Mouse (Mus musculus) hindbrain, embryonic 13.5 days (tissue): ENCODE data around the gene G6pc3. TPM values are rescaled to one million over a fixed set of nuclear protein-coding genes. Genes with fewer than 3 reads are reported as not detected.

Experiments used
- ATAC-seq: fragments of 200-750 bp; cut with Nextera tagmentation; 2 replicates; pipeline ENCODE4 v1.8.0; 2017; ENCODE audit warnings: moderate TSS enrichment; ENCODE audit not compliant: low FRiP score
- H3K27ac ChIP-seq: fragments of 300-500 bp; sonication (generic); 2 replicates; pipeline ENCODE4 v1.5.1; 2015; ENCODE audit warnings: inconsistent platforms, mild to moderate bottlenecking, moderate library complexity
- H3K27me3 ChIP-seq: fragments of 300-500 bp; sonication (generic); 2 replicates; pipeline ENCODE4 v1.6.1; 2015; ENCODE audit warnings: mild to moderate bottlenecking, inconsistent platforms
- H3K36me3 ChIP-seq: fragments of 300-500 bp; sonication (generic); 2 replicates; pipeline ENCODE4 v1.6.1; 2015; ENCODE audit warnings: mild to moderate bottlenecking, inconsistent platforms
- H3K4me1 ChIP-seq: fragments of 300-500 bp; sonication (generic); replicated peaks from 2 replicates; pipeline ENCODE4 v1.6.1; 2015; ENCODE audit warnings: inconsistent platforms
- H3K4me2 ChIP-seq: fragments of 300-500 bp; sonication (generic); 2 replicates; pipeline ENCODE4 v1.6.1; 2015; ENCODE audit warnings: inconsistent platforms, mild to moderate bottlenecking, moderate library complexity
- H3K4me3 ChIP-seq: fragments of 300-500 bp; sonication (generic); 2 replicates; pipeline ENCODE4 v1.5.1; 2015; ENCODE audit warnings: mild to moderate bottlenecking, inconsistent platforms
- H3K9ac ChIP-seq: fragments of 300-500 bp; sonication (generic); 2 replicates; pipeline ENCODE4 v1.6.1; 2015; ENCODE audit warnings: mild to moderate bottlenecking, inconsistent platforms
- H3K9me3 ChIP-seq: fragments of 300-500 bp; sonication (generic); 2 replicates; pipeline ENCODE4 v1.6.1; 2016; ENCODE audit warnings: inconsistent platforms
- WGBS: fragments of 180-500 bp; shearing (Covaris S2); methylation state at CpG from one replicate; pipeline ENCODE4 v1.1.7; 2015; 5-methylcytosine and 5-hydroxymethylcytosine counted together
- polyA plus RNA-seq: library from polyadenylated mRNA; unstranded; fragments of >200 nt; fragmentation: Nextera tagmentation; extraction: Ambion mirVana; gene quantifications from 2 replicates; pipeline ENCODE4 v1.2.1, GENCODE M21; 2015

The G6pc3 gene
- polyA plus RNA-seq, 1 experiment from 2014 or later = 30.0 TPM

DNA sequence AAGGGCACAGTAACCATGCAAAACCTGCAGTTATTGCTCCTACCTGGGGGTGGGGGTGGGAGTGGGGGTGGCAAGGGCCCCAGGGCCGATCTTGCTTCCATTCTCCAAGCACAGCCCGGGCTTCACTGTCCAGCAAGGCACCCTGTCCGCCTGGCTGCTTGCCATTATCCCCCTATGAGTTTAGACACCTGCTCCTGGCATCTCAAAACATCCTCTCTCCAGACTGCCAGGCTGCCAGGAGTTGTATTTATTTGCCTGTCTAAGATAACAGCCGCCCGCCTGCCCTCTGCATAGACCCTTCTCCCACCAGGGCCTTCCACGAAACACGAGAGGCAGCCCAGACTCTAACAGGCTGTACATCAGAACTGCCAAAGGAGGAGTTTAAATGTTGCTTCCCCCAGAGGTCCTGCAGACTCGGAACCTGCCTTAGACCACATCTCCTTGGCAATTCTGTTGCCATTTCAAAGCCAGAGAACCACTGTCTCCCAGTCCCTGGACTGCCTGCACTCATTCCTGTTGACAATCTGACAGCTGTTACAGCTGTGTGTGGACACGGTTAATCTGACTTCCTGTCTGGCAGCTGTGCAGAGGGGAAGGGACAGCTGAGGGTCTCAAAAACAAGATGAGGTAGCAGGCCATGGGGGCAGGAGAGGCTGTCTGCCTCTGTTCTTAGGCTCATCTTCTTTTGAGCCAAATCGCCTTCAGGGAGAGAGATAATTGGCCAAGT, 25.2 kb downstream of the G6pc3 start:
- H3K9ac ChIP-seq = peak overlapping the region; percentile 35; the same call in 1 of the 2 replicates

GRCm38 (mm10) chr11:102215511-102215910, 26.1 kb downstream of the G6pc3 start:
- Histone ChIP-seq H3K9ac (peak overlapping the region; percentile 46; the same call in 1 of the 2 replicates), H3K4me1 (peaks cover 90% of the 10 kb centered on the region), H3K27me3 (no peaks in the 10 kb centered on the region), H3K9me3 (no peaks in the 10 kb centered on the region), H3K4me3 (no peak overlapping the region), H3K27ac (peak overlapping the region; percentile 48; the same call in 1 of the 2 replicates), H3K4me2 (no peak overlapping the region), H3K36me3 (peaks cover 29% of the 10 kb centered on the region)
- ATAC-seq = no peak
- 78% methylated on average over 11 of the region's 11 CpGs for WGBS

More for the DNA sequence above, 25.2 kb downstream of the G6pc3 start:
- Histone ChIP-seq H3K27me3 (no peaks in the 10 kb centered on the region), H3K4me2 (no peak overlapping the region), H3K4me1 (peaks cover 89% of the 10 kb centered on the region), H3K4me3 (no peak overlapping the region), H3K27ac (peak overlapping the region; percentile 44), H3K9me3 (no peaks in the 10 kb centered on the region), H3K36me3 (peaks cover 20% of the 10 kb centered on the region)
- WGBS = 60% methylated on average over 10 of the region's 10 CpGs
- no peak for ATAC-seq

DNA sequence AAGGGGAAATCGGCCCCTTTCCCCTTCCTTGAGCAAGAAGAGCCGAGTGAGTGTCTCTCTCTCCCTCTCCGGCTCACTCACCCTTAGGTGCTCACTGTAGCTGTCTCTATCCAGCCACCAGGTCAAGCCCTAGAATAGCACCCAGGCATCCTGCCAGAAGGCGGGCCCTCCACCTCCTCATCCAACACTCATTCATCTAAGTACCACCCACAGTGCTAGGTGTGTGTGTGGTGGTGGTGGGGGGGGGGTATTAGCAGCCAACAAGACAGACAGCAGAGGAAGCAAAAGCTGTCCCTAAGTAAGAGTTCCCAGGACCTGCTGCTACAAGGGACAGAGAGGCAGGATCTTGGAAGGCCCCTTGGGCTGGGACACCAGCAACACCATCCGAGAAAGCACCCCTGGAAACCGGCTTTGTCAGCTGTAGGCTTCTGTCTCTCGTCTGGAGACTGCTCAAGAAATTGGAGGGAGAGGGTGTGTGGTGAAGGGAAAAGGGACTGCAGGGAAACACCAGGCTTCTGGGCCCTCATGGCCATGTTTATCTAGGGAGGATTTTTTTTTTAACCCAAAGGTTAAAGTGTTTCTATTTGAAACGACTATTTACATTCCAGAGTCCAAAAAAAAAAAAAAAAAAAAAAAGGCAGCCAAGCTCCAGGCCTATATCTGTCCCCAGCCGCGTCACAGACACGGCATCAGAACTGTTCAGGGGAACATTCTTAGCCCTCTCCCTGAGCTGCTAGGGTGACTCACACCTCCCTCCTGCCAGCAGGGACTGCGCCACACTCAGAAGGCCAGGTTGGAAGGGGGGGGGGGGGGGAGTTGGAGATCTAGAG, 26.9 kb downstream of the G6pc3 start:
- Histone ChIP-seq H3K9me3 (no peaks in the 10 kb centered on the region), H3K4me1 (peaks cover 88% of the 10 kb centered on the region), H3K9ac (peak overlapping the region; percentile 46; the same call in 1 of the 2 replicates), H3K4me2 (0 out of 2 replicates have a peak overlapping the region, but pooled peaks have one; percentile 53), H3K27ac (peak overlapping the region; percentile 48), H3K36me3 (peaks cover 35% of the 10 kb centered on the region), H3K27me3 (no peaks in the 10 kb centered on the region), H3K4me3 (no peak overlapping the region)
- ATAC-seq = no peak
- 49% methylated on average over 12 of the region's 12 CpGs for WGBS

GRCm38 (mm10) chr11:102216886-102217240, 27.4 kb downstream of the G6pc3 start:
- peak overlapping the region; percentile 18; the same call in 1 of the 2 replicates for H3K27ac ChIP-seq
- peaks cover 35% of the 10 kb centered on the region for H3K36me3 ChIP-seq
- peaks cover 85% of the 10 kb centered on the region for H3K4me1 ChIP-seq
- peak overlapping the region; percentile 53; the same call in 1 of the 2 replicates for H3K4me2 ChIP-seq
- no peaks in the 10 kb centered on the region for H3K9me3 ChIP-seq
- 53% methylated on average over 5 of the region's 5 CpGs for WGBS
- ATAC-seq = no peak
- H3K27me3 ChIP-seq = no peaks in the 10 kb centered on the region
- peak overlapping the region; percentile 67; the same call in 1 of the 2 replicates for H3K9ac ChIP-seq
- no peak overlapping the region for H3K4me3 ChIP-seq

DNA sequence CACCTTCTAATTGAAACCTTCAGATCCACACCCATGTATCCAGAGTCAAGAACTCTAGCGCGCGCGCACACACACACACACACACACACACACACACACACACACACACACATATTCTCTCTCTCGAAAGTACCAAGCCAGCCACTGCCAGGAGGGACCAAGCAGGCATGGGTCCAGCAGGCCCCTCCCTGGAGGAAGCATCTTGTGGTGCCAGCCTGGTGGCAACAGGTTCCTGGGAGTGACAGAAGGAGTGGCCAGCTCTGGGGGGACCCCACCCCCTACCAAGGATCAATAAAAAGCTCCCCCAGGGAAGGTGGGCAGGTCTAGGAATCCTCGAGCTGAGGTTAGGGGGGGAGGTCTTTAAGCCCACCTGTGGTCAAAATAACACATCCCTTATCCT, 28.0 kb downstream of the G6pc3 start:
- no peak overlapping the region for H3K27ac ChIP-seq
- 85% methylated on average over 6 of the region's 6 CpGs for WGBS
- H3K4me2 ChIP-seq = peak overlapping the region; percentile 53; the same call in 1 of the 2 replicates
- no peaks in the 10 kb centered on the region for H3K9me3 ChIP-seq
- peaks cover 85% of the 10 kb centered on the region for H3K4me1 ChIP-seq
- H3K9ac ChIP-seq = peak overlapping the region; percentile 67; the same call in 1 of the 2 replicates
- H3K27me3 ChIP-seq = no peaks in the 10 kb centered on the region
- ATAC-seq = no peak
- H3K4me3 ChIP-seq = 0 out of 2 replicates have a peak overlapping the region, but pooled peaks have one; percentile 27
- H3K36me3 ChIP-seq = peaks cover 37% of the 10 kb centered on the region

- Histone ChIP-seq H3K9me3 (no peaks in the 10 kb centered on the region), H3K4me1 (peaks cover 87% of the 10 kb centered on the region), H3K4me3 (peak overlapping the region; percentile 27), H3K9ac (peak overlapping the region; percentile 67), H3K27ac (peak overlapping the region; percentile 89), H3K4me2 (peak overlapping the region; percentile 53), H3K36me3 (peaks cover 43% of the 10 kb centered on the region), H3K27me3 (no peaks in the 10 kb centered on the region)
- 80% methylated on average over 7 of the region's 7 CpGs for WGBS
- no peak for ATAC-seq
Measured at GRCm38 (mm10) chr11:102217876-102218430, 28.5 kb downstream of the G6pc3 start.

DNA sequence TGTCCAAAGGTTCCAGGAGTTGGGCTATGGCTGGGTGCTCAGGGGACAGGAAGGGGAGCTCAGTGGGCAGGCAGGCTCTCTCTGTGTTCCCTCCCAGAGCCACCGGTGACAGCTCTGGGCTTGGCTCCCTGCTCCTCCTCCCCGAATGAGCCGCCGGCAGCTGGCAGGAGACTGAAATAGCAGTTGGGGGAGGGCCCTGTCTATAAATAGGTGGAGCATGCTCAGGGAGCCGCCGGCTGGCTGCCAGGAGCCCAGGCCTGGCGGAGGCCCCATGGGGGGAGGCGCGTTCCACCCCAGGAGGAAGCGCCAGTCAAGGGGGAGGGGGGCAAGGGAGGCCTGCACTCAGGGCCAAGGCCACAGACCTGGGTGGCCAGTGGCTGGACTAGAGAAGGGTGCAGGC, 29.4 kb downstream of the G6pc3 start:
- Histone ChIP-seq H3K9ac (peak overlapping the region; percentile 67), H3K9me3 (no peaks in the 10 kb centered on the region), H3K27me3 (no peaks in the 10 kb centered on the region), H3K4me1 (peaks cover 90% of the 10 kb centered on the region), H3K4me2 (peak overlapping the region; percentile 53), H3K4me3 (peak overlapping the region; percentile 27), H3K36me3 (peaks cover 50% of the 10 kb centered on the region), H3K27ac (peak overlapping the region; percentile 89)
- 1% methylated on average over 10 of the region's 10 CpGs for WGBS
- peak; percentile 75 for ATAC-seq

DNA sequence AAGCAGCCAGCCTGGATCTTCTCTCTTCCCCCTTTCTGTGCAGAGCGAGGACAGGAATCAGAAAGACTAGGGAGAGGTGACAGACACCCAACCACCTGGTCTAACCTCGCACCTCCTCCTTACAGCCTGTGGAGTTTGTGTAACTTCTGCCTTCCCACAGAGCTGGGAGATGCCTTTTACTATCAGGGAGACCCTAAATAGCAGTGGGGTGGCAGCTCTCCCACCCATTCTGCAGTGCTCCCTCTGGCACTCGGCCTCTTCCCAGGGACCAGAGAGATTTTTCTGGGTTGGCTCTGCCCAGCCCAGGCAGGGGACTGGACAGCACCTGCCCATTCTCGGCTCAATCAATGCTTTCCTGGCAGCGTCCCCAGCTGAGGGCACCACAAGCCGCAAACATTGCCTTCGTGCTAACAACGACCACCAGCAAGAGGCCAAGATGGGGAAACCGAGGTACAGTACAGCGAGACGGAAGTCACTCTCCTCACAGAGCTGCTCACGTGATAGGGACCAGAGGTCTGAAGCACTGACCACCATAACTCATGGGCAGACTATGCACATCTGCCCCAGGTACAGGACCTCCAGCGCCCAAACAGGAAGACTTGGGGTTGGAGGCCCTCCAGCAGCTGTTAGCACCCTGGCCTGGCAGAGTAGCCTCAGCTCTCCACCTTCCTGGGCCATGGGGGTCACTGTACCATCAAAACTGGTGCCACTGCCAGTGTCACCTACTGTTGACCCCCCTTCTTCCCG, 30.0 kb downstream of the G6pc3 start:
- peak overlapping the region; percentile 89 for H3K27ac ChIP-seq

GRCm38 (mm10) chr11:102219994-102220346, 30.6 kb downstream of the G6pc3 start:
- H3K9ac ChIP-seq = no peak overlapping the region; the same call in 1 of the 2 replicates
- H3K4me1 ChIP-seq = peaks cover 90% of the 10 kb centered on the region
- H3K36me3 ChIP-seq = peaks cover 55% of the 10 kb centered on the region
- no peak for ATAC-seq
- no peak overlapping the region for H3K4me3 ChIP-seq
- peak overlapping the region; percentile 89 for H3K27ac ChIP-seq
- WGBS = 75% methylated on average over 4 of the region's 4 CpGs
- no peaks in the 10 kb centered on the region for H3K9me3 ChIP-seq
- H3K4me2 ChIP-seq = no peak overlapping the region
- H3K27me3 ChIP-seq = no peaks in the 10 kb centered on the region

More for the DNA sequence above, 30.0 kb downstream of the G6pc3 start:
- Histone ChIP-seq H3K4me2 (peak overlapping the region; percentile 53), H3K27me3 (no peaks in the 10 kb centered on the region), H3K9me3 (no peaks in the 10 kb centered on the region), H3K4me1 (peaks cover 90% of the 10 kb centered on the region), H3K9ac (peak overlapping the region; percentile 67), H3K36me3 (peaks cover 55% of the 10 kb centered on the region), H3K4me3 (no peak overlapping the region; the same call in 1 of the 2 replicates)
- 69% methylated on average over 14 of the region's 14 CpGs for WGBS
- no peak for ATAC-seq

DNA sequence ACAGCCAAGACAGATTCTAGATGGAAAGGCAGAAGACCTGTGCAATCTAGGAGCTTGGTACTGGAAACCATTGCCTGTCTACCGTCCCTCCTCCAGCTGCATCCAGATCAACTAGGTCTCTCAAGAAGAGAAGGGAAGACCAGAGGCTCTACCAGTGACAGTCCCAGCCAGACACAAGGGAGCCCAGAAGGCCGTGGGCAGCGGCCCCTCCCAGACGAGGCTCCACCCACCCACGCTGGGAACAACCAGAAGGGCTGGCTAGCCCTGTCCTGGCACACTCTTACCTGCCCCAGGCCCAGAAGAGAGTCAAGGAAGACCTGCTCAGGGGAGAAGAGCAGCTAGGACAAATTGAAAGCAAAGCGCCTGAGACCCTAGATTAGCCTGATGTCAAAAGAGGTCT, 31.0 kb downstream of the G6pc3 start:
- 72% methylated on average over 6 of the region's 6 CpGs for WGBS
- H3K4me1 ChIP-seq = peaks cover 90% of the 10 kb centered on the region
- no peaks in the 10 kb centered on the region for H3K9me3 ChIP-seq
- no peaks in the 10 kb centered on the region for H3K27me3 ChIP-seq
- H3K9ac ChIP-seq = 0 out of 2 replicates have a peak overlapping the region, but pooled peaks have one; percentile 1
- peak overlapping the region; percentile 30; the same call in 1 of the 2 replicates for H3K27ac ChIP-seq
- H3K4me2 ChIP-seq = no peak overlapping the region
- H3K4me3 ChIP-seq = no peak overlapping the region
- no peak for ATAC-seq
- H3K36me3 ChIP-seq = peaks cover 55% of the 10 kb centered on the region

DNA sequence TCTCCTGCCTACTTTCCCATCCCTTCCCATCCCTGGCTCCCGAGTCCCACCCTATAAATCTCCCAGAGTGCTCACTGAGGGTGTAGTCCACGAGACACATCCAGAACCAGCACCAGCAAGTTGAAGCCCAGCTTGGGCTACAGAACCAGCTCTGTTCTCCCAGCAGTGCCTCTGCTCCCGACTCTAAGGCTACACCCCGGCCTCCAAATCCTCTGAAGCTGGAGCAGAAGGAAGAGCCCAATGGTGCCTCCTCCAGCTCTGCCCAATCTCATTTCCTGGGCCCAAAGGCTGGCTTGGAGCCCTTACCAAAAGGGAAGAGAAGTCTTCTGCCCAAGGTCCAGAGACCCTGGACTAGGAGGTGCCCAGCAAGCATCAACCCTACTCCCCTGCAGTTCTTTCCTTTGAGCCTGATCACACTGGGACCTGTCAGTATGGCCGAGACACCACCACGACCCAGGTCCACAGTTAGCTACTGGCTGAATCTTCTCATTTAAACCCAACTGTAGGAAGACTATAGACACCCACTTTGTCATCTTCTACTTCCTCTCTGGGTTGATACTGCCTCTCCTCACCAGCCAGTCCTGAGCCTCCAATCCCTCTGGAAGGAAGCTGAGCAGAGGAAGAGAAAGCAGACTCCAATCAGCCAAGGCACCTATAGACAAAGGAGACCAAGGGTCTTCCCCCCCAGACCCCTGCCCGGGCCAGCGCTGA, 32.0 kb downstream of the G6pc3 start:
- Histone ChIP-seq H3K27ac (no peak overlapping the region), H3K4me2 (no peak overlapping the region), H3K4me3 (no peak overlapping the region), H3K27me3 (no peaks in the 10 kb centered on the region), H3K9ac (peak overlapping the region; percentile 5; the same call in 1 of the 2 replicates), H3K36me3 (peaks cover 55% of the 10 kb centered on the region), H3K4me1 (peaks cover 90% of the 10 kb centered on the region), H3K9me3 (no peaks in the 10 kb centered on the region)
- 83% methylated on average over 8 of the region's 8 CpGs for WGBS
- no peak for ATAC-seq
